Mouse (Mus musculus): ENCODE measurements around the gene Asb2. TPM values are rescaled to one million over a fixed set of nuclear protein-coding genes. Genes with fewer than 3 reads are reported as not detected.

Gene Asb2
- polyA plus RNA-seq (2012; rRNA removed), result 2.1 and 2.7 TPM in 2 replicates

DNA sequence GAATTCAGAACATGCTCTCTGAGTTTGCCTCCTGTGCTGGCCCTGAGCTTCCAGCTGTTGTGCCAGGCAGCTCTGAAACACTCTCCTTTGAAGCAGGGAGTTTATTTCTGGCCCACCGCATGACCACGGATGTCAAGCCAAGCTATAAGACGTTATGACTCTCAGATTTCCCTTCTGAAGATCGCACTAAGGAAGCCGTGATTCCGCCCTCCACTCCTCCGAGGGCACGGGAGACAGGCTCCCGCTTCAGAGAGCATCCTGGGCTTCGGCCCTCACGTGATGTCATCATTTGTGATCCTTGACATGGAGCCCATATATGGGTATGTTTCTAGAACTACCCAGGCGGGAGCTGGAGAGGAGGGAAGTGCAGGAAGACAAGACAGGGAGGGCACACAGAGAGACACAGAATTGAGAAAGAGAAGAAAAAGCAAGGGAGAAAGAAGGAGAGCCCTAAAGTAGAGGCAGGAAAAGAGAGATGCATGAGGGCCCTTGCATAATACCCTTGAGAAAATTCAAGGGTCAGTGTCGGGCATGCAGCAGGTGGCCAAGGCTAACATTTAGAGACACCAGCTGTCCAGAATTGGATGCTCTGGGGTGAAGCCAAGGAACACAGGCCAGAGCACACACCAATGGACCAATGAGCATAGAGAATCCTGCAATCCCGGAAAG lies at the start of gene Asb2:
TSS of gene Asb2 (minus strand) at position 256 of the 669 bp plus-strand sequence.
- no peaks in the 10 kb centered on the region for H3K27me3 ChIP-seq (ENCODE audit: control insufficient read depth, insufficient read depth, low read length)
- H3K4me1 ChIP-seq (ENCODE audit: control insufficient read depth, insufficient read depth, low read length), result peaks cover 13% of the 10 kb centered on the region
- no peak for TF ChIP-seq POLR2A (IDR thresholded peaks at IDR 0.05; ENCODE audit: borderline replicate concordance, insufficient read depth, low read length)
- TF ChIP-seq CTCF (IDR thresholded peaks at IDR 0.05; ENCODE audit: borderline replicate concordance, insufficient read depth, low read depth, low read length), result no peak
- H3K27ac ChIP-seq (ENCODE audit: insufficient read depth, low read length), result no peak within 1 kb of the TSS
- DNase-seq, result no peak
- 48% methylated on average over 14 of the region's 14 CpGs for WGBS
- no peak within 1 kb of the TSS for H3K4me3 ChIP-seq (replicated peaks; ENCODE audit: insufficient read depth, low read depth, low read length)

DNA sequence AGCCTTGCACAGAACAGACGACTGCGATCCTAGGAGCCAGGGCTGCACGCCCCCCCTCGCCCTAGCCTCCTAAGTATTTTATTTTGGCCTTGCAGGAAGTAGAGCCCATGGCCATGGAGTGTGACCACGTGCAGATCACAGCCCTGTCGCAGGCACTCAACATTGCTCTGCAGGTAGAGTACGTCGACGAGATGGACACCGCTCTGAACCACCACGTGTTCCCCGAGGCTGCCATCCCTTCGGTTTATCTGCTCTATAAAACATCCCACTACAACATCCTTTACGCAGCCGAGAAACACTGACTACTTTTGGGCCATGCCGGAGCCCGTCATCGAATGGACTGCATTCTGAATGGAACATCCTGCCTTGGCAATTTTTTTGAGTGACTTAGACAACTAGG lies 48.3 kb upstream of the Asb2 start:
- TF ChIP-seq CTCF (IDR thresholded peaks at IDR 0.05; ENCODE audit: borderline replicate concordance, insufficient read depth, low read depth, low read length), result no peak
- TF ChIP-seq POLR2A (IDR thresholded peaks at IDR 0.05; ENCODE audit: borderline replicate concordance, insufficient read depth, low read length), result no peak
- H3K4me3 ChIP-seq (replicated peaks; ENCODE audit: insufficient read depth, low read depth, low read length), result no peak overlapping the region
- no peak overlapping the region for H3K27ac ChIP-seq (ENCODE audit: insufficient read depth, low read length)
- DNase-seq, result no peak
- WGBS, result 85% methylated on average over 18 of the region's 18 CpGs
- no peaks in the 10 kb centered on the region for H3K27me3 ChIP-seq (ENCODE audit: control insufficient read depth, insufficient read depth, low read length)
- peaks cover 14% of the 10 kb centered on the region for H3K4me1 ChIP-seq (ENCODE audit: control insufficient read depth, insufficient read depth, low read length)

DNA sequence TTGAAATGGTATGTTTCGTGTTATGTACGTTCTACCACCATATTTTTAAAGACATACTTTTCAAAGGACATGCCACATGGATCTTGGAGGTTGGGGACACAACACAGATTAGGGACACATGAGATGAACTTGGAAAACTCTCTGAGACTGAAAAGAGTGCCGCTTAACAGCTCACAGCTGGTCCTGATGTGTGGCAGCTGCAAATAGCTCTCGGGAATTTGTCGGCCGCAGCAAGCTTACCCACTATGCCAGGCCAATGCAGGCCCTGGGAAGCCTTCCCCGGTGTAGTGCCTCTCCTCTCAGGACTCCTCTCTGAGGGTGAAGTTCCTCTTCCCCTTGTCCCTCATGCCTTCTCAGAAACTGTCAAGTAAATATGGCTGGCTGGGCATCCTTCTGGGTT lies 41.0 kb upstream of the Asb2 start:
- H3K4me1 ChIP-seq (ENCODE audit: control insufficient read depth, insufficient read depth, low read length), result no peaks in the 10 kb centered on the region
- H3K4me3 ChIP-seq (replicated peaks; ENCODE audit: insufficient read depth, low read depth, low read length), result no peak overlapping the region
- H3K27ac ChIP-seq (ENCODE audit: insufficient read depth, low read length), result no peak overlapping the region
- H3K27me3 ChIP-seq (ENCODE audit: control insufficient read depth, insufficient read depth, low read length), result no peaks in the 10 kb centered on the region
- 88% methylated on average over 7 of the region's 7 CpGs for WGBS
- DNase-seq, result no peak
- no peak for TF ChIP-seq CTCF (IDR thresholded peaks at IDR 0.05; ENCODE audit: borderline replicate concordance, insufficient read depth, low read depth, low read length)
- no peak for TF ChIP-seq POLR2A (IDR thresholded peaks at IDR 0.05; ENCODE audit: borderline replicate concordance, insufficient read depth, low read length)

DNA sequence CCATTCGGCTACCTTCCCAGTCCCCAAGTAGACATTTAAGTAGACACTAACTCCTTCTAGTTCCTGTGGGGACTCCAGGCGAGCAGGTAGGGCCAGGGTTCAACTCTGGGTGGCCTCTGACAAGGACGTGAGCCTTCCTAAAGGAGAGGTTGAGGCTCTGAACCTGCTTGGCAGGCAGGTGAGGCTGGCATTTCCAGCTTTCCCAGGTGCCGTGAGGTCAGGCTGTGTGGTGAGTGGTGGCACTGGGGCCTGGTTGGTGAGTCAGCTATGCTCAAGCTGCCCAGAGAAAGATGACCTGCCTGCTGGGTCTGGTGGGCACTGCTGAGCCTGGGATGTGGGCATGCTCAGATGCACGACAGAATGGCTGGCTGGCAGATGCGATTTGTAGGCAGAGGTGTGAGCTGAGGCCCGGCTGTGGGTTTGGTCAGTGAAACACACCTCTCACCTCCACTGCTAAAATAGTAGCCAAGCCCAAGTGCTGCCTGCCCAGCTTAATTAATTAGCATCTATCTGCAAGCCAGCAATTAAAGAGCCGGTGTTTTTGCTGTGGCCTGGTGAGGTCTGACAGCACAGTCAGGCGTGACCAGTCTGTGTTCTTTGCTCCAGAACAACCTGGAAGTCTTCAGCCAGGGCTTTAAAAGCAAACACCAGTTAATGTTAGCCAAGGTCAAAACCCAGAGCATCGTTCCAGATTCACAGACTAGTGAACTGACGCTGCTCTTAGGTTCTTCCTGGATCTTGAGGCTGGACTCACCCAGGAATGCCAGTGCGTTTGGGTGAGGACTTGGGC lies 39.9 kb upstream of the Asb2 start:
- Histone ChIP-seq H3K27ac (ENCODE audit: insufficient read depth, low read length) (no peak overlapping the region), H3K4me3 (replicated peaks; ENCODE audit: insufficient read depth, low read depth, low read length) (no peak overlapping the region), H3K27me3 (ENCODE audit: control insufficient read depth, insufficient read depth, low read length) (no peaks in the 10 kb centered on the region), H3K4me1 (ENCODE audit: control insufficient read depth, insufficient read depth, low read length) (peaks cover 7% of the 10 kb centered on the region)
- WGBS, result 66% methylated on average over 12 of the region's 12 CpGs
- TF ChIP-seq POLR2A (IDR thresholded peaks at IDR 0.05; ENCODE audit: borderline replicate concordance, insufficient read depth, low read length) (no peak), CTCF (IDR thresholded peaks at IDR 0.05; ENCODE audit: borderline replicate concordance, insufficient read depth, low read depth, low read length) (no peak)
- no peak for DNase-seq

DNA sequence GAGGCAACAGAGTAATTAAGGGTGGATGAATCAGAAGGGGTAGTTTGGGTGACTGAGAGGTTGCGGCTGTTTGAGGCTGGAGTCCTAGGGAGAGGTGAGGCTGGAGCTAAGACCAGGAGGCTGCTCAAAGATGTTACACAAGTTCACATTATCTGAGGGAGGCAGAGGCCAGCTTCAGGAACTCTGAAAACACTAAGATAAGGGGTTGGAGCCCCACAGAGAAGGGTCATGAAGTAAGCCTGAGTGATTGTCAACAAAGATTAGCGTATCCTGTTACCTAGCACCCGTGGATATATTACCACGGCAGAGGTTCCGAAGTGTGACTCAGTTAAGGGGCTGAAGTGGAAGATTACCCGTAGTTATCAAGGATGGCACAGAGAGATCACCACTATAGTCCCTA lies 37.7 kb upstream of the Asb2 start:
- TF ChIP-seq CTCF (IDR thresholded peaks at IDR 0.05; ENCODE audit: borderline replicate concordance, insufficient read depth, low read depth, low read length) (no peak), POLR2A (IDR thresholded peaks at IDR 0.05; ENCODE audit: borderline replicate concordance, insufficient read depth, low read length) (no peak)
- Histone ChIP-seq H3K4me1 (ENCODE audit: control insufficient read depth, insufficient read depth, low read length) (peaks cover 21% of the 10 kb centered on the region), H3K27me3 (ENCODE audit: control insufficient read depth, insufficient read depth, low read length) (no peaks in the 10 kb centered on the region), H3K27ac (ENCODE audit: insufficient read depth, low read length) (no peak overlapping the region), H3K4me3 (replicated peaks; ENCODE audit: insufficient read depth, low read depth, low read length) (no peak overlapping the region)
- 64% methylated on average over 6 of the region's 6 CpGs for WGBS
- DNase-seq, result no peak

DNA sequence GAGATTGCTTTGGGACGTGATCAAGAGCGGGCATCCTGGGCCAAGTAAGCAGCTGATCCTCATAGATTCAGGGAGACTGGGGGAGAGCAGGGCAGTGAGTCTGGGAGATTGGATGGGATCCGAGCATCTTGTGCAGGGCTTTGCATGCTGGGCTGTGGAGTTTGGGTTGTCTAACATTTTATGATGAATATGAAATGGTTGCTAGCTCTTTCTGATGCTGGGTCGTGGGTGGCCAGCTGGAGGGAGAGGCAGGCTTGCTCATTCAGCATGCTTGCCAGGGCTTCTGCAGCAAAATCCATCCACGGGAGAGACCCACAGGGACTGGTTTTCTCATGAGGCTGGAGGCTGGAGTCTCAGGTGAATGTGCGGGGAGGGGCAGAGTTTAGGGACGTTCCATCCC lies 35.3 kb upstream of the Asb2 start:
- H3K27ac ChIP-seq (ENCODE audit: insufficient read depth, low read length), result no peak overlapping the region
- TF ChIP-seq POLR2A (IDR thresholded peaks at IDR 0.05; ENCODE audit: borderline replicate concordance, insufficient read depth, low read length) (no peak), CTCF (IDR thresholded peaks at IDR 0.05; ENCODE audit: borderline replicate concordance, insufficient read depth, low read depth, low read length) (no peak)
- DNase-seq, result no peak
- no peaks in the 10 kb centered on the region for H3K27me3 ChIP-seq (ENCODE audit: control insufficient read depth, insufficient read depth, low read length)
- no peak overlapping the region for H3K4me3 ChIP-seq (replicated peaks; ENCODE audit: insufficient read depth, low read depth, low read length)
- H3K4me1 ChIP-seq (ENCODE audit: control insufficient read depth, insufficient read depth, low read length), result peaks cover 21% of the 10 kb centered on the region
- WGBS, result 32% methylated on average over 7 of the region's 7 CpGs

DNA sequence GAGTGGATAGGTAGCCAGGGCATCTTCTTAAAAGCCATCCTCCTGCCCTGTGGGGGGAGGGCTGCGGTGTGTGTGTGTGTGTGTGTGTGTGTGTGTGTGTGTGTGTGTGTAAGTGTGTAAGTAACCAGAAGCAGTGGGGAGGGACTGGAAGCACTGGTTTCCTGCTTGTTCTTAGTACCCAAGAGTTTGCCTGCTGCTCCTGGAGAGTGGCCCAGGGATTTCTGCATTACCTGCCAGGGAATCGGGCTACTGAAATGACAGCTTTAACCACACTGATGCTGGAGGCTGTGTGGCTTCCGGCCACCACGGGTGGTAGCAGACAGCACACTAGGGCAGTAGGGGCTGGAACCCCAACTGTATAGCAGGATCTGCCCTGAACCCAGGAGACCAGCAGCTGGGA lies 34.2 kb upstream of the Asb2 start:
- H3K4me1 ChIP-seq (ENCODE audit: control insufficient read depth, insufficient read depth, low read length), result peaks cover 21% of the 10 kb centered on the region
- TF ChIP-seq POLR2A (IDR thresholded peaks at IDR 0.05; ENCODE audit: borderline replicate concordance, insufficient read depth, low read length), result no peak
- H3K27ac ChIP-seq (ENCODE audit: insufficient read depth, low read length), result no peak overlapping the region
- peak in 1 of 2 experiments; percentile 36 for DNase-seq
- no peaks in the 10 kb centered on the region for H3K27me3 ChIP-seq (ENCODE audit: control insufficient read depth, insufficient read depth, low read length)
- peak overlapping the region; percentile 6 for H3K4me3 ChIP-seq (replicated peaks; ENCODE audit: insufficient read depth, low read depth, low read length)
- 32% methylated on average over 4 of the region's 4 CpGs for WGBS

DNA sequence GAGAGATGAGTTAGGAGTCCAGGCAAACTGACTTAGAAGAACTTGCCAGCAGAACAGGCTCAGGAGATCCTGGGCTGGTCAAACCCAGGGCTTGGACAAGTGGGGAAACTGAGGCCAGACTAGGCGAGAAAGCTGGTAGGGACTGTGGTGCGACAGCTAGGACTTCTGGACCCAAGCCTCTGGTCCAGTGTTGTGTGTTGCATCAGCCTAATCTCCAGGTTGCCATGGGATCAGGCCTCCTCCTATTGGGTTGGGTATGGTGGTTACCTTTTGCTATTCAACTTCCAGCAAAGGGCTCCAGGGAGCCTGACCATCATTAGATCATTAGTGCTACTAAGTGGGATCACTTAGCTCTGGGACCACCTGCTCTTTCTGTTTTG lies 33.5 kb upstream of the Asb2 start:
- no peak overlapping the region for H3K27ac ChIP-seq (ENCODE audit: insufficient read depth, low read length)
- WGBS, result 44% methylated on average over 2 of the region's 2 CpGs
- H3K4me1 ChIP-seq (ENCODE audit: control insufficient read depth, insufficient read depth, low read length), result peaks cover 21% of the 10 kb centered on the region
- TF ChIP-seq CTCF (IDR thresholded peaks at IDR 0.05; ENCODE audit: borderline replicate concordance, insufficient read depth, low read depth, low read length) (no peak), POLR2A (IDR thresholded peaks at IDR 0.05; ENCODE audit: borderline replicate concordance, insufficient read depth, low read length) (no peak)
- H3K27me3 ChIP-seq (ENCODE audit: control insufficient read depth, insufficient read depth, low read length), result no peaks in the 10 kb centered on the region
- peak overlapping the region; percentile 80 for H3K4me3 ChIP-seq (replicated peaks; ENCODE audit: insufficient read depth, low read depth, low read length)
- no peak for DNase-seq

Data from cerebellum, adult 2 months (tissue).